Mouse (Mus musculus): ENCODE results near the gene Gm266. TPM values are rescaled to one million over a fixed set of nuclear protein-coding genes. Genes with fewer than 3 reads are reported as not detected.

The Gm266 gene
- polyA plus RNA-seq, 1 experiment from 2014 or later: 42.6 TPM

GRCm38 (mm10) chr12:111441523-111441922, 44.1 kb downstream of the Gm266 start:
- Histone ChIP-seq H3K36me3 (ENCODE audit: control insufficient read depth, insufficient read depth, low read length) (no peaks in the 10 kb centered on the region), H3K27me3 (ENCODE audit: control insufficient read depth, insufficient read depth, low read length) (peaks cover 53% of the 10 kb centered on the region), H3K4me2 (replicated peaks; ENCODE audit: low read depth, low read length) (no peak overlapping the region), H3K9ac (replicated peaks; ENCODE audit: low read depth, low read length) (no peak overlapping the region), H3K27ac (ENCODE audit: low read length) (no peak overlapping the region), H3K4me3 (ENCODE audit: low read depth, low read length) (no peak overlapping the region), H3K9me3 (ENCODE audit: control insufficient read depth, low read depth, low read length) (no peaks in the 10 kb centered on the region), H3K4me1 (ENCODE audit: control insufficient read depth, insufficient read depth, low read length) (0 out of 2 replicates have a peak, but pooled peaks cover 8% of the 10 kb centered on the region)
- 75% methylated on average over 3 of the region's 3 CpGs for WGBS
- ATAC-seq (ENCODE audit: insufficient number of reproducible peaks, insufficient read depth, low FRiP score, low read depth): no peak

- Histone ChIP-seq H3K9me3 (ENCODE audit: control insufficient read depth, low read depth, low read length) (no peaks in the 10 kb centered on the region), H3K27ac (ENCODE audit: low read length) (no peak overlapping the region), H3K4me3 (ENCODE audit: low read depth, low read length) (no peak overlapping the region), H3K27me3 (ENCODE audit: control insufficient read depth, insufficient read depth, low read length) (peaks cover 46% of the 10 kb centered on the region), H3K4me2 (replicated peaks; ENCODE audit: low read depth, low read length) (no peak overlapping the region), H3K4me1 (ENCODE audit: control insufficient read depth, insufficient read depth, low read length) (0 out of 2 replicates have a peak, but pooled peaks cover 8% of the 10 kb centered on the region), H3K36me3 (ENCODE audit: control insufficient read depth, insufficient read depth, low read length) (no peaks in the 10 kb centered on the region), H3K9ac (replicated peaks; ENCODE audit: low read depth, low read length) (no peak overlapping the region)
- 86% methylated on average over 9 of the region's 9 CpGs for WGBS
- ATAC-seq (ENCODE audit: insufficient number of reproducible peaks, insufficient read depth, low FRiP score, low read depth): no peak
Measured at GRCm38 (mm10) chr12:111440701-111441373, 44.8 kb downstream of the Gm266 start.

GRCm38 (mm10) chr12:111438850-111439249, 46.8 kb downstream of the Gm266 start:
- H3K4me3 ChIP-seq (ENCODE audit: low read depth, low read length): no peak overlapping the region
- ATAC-seq (ENCODE audit: insufficient number of reproducible peaks, insufficient read depth, low FRiP score, low read depth): no peak
- no peak overlapping the region for H3K9ac ChIP-seq (replicated peaks; ENCODE audit: low read depth, low read length)
- H3K27me3 ChIP-seq (ENCODE audit: control insufficient read depth, insufficient read depth, low read length): peaks cover 27% of the 10 kb centered on the region
- no peak overlapping the region for H3K27ac ChIP-seq (ENCODE audit: low read length)
- H3K4me1 ChIP-seq (ENCODE audit: control insufficient read depth, insufficient read depth, low read length): peaks cover 14% of the 10 kb centered on the region; the same call in 1 of the 2 replicates
- no peaks in the 10 kb centered on the region for H3K9me3 ChIP-seq (ENCODE audit: control insufficient read depth, low read depth, low read length)
- H3K4me2 ChIP-seq (replicated peaks; ENCODE audit: low read depth, low read length): no peak overlapping the region
- 80% methylated on average over 6 of the region's 6 CpGs for WGBS
- no peaks in the 10 kb centered on the region for H3K36me3 ChIP-seq (ENCODE audit: control insufficient read depth, insufficient read depth, low read length)

- no peaks in the 10 kb centered on the region for H3K9me3 ChIP-seq (ENCODE audit: control insufficient read depth, low read depth, low read length)
- H3K9ac ChIP-seq (replicated peaks; ENCODE audit: low read depth, low read length): no peak overlapping the region
- H3K36me3 ChIP-seq (ENCODE audit: control insufficient read depth, insufficient read depth, low read length): no peaks in the 10 kb centered on the region
- no peak overlapping the region for H3K4me3 ChIP-seq (ENCODE audit: low read depth, low read length)
- H3K27me3 ChIP-seq (ENCODE audit: control insufficient read depth, insufficient read depth, low read length): peaks cover 12% of the 10 kb centered on the region; the same call in 1 of the 2 replicates
- peaks cover 6% of the 10 kb centered on the region; the same call in 1 of the 2 replicates for H3K4me1 ChIP-seq (ENCODE audit: control insufficient read depth, insufficient read depth, low read length)
- H3K27ac ChIP-seq (ENCODE audit: low read length): no peak overlapping the region
- no peak overlapping the region for H3K4me2 ChIP-seq (replicated peaks; ENCODE audit: low read depth, low read length)
- WGBS: 64% methylated on average over 5 of the region's 5 CpGs
- ATAC-seq (ENCODE audit: insufficient number of reproducible peaks, insufficient read depth, low FRiP score, low read depth): no peak
Measured at GRCm38 (mm10) chr12:111437222-111437900, 48.3 kb downstream of the Gm266 start.

- H3K27ac ChIP-seq (ENCODE audit: low read length): no peak overlapping the region
- 60% methylated on average over 8 of the region's 8 CpGs for WGBS
- ATAC-seq (ENCODE audit: insufficient number of reproducible peaks, insufficient read depth, low FRiP score, low read depth): no peak
- H3K4me1 ChIP-seq (ENCODE audit: control insufficient read depth, insufficient read depth, low read length): peaks cover 11% of the 10 kb centered on the region; the same call in 1 of the 2 replicates
- H3K27me3 ChIP-seq (ENCODE audit: control insufficient read depth, insufficient read depth, low read length): 0 out of 2 replicates have a peak, but pooled peaks cover 4% of the 10 kb centered on the region
- no peaks in the 10 kb centered on the region for H3K36me3 ChIP-seq (ENCODE audit: control insufficient read depth, insufficient read depth, low read length)
- H3K4me2 ChIP-seq (replicated peaks; ENCODE audit: low read depth, low read length): no peak overlapping the region
- H3K9me3 ChIP-seq (ENCODE audit: control insufficient read depth, low read depth, low read length): no peaks in the 10 kb centered on the region
- H3K4me3 ChIP-seq (ENCODE audit: low read depth, low read length): no peak overlapping the region
- no peak overlapping the region for H3K9ac ChIP-seq (replicated peaks; ENCODE audit: low read depth, low read length)
Measured at GRCm38 (mm10) chr12:111436640-111437039, 49.0 kb downstream of the Gm266 start.

- no peaks in the 10 kb centered on the region for H3K9me3 ChIP-seq (ENCODE audit: control insufficient read depth, low read depth, low read length)
- no peak for ATAC-seq (ENCODE audit: insufficient number of reproducible peaks, insufficient read depth, low FRiP score, low read depth)
- 92% methylated on average over 3 of the region's 3 CpGs for WGBS
- H3K27ac ChIP-seq (ENCODE audit: low read length): no peak overlapping the region
- H3K4me1 ChIP-seq (ENCODE audit: control insufficient read depth, insufficient read depth, low read length): peaks cover 11% of the 10 kb centered on the region; the same call in 1 of the 2 replicates
- no peak overlapping the region for H3K4me3 ChIP-seq (ENCODE audit: low read depth, low read length)
- no peaks in the 10 kb centered on the region for H3K36me3 ChIP-seq (ENCODE audit: control insufficient read depth, insufficient read depth, low read length)
- H3K4me2 ChIP-seq (replicated peaks; ENCODE audit: low read depth, low read length): no peak overlapping the region
- 0 out of 2 replicates have a peak, but pooled peaks cover 5% of the 10 kb centered on the region for H3K27me3 ChIP-seq (ENCODE audit: control insufficient read depth, insufficient read depth, low read length)
- no peak overlapping the region for H3K9ac ChIP-seq (replicated peaks; ENCODE audit: low read depth, low read length)
Measured at GRCm38 (mm10) chr12:111436170-111436569, 49.5 kb downstream of the Gm266 start.

GRCm38 (mm10) chr12:111434745-111435327, 50.8 kb downstream of the Gm266 start:
- no peak for ATAC-seq (ENCODE audit: insufficient number of reproducible peaks, insufficient read depth, low FRiP score, low read depth)
- Histone ChIP-seq H3K9ac (replicated peaks; ENCODE audit: low read depth, low read length) (no peak overlapping the region), H3K4me3 (ENCODE audit: low read depth, low read length) (no peak overlapping the region), H3K4me1 (ENCODE audit: control insufficient read depth, insufficient read depth, low read length) (peaks cover 17% of the 10 kb centered on the region), H3K27me3 (ENCODE audit: control insufficient read depth, insufficient read depth, low read length) (0 out of 2 replicates have a peak, but pooled peaks cover 12% of the 10 kb centered on the region), H3K4me2 (replicated peaks; ENCODE audit: low read depth, low read length) (no peak overlapping the region), H3K9me3 (ENCODE audit: control insufficient read depth, low read depth, low read length) (no peaks in the 10 kb centered on the region), H3K36me3 (ENCODE audit: control insufficient read depth, insufficient read depth, low read length) (no peaks in the 10 kb centered on the region), H3K27ac (ENCODE audit: low read length) (no peak overlapping the region)
- WGBS: 33% methylated on average over 8 of the region's 8 CpGs
